Mouse (Mus musculus): ENCODE measurements around the gene Krtap8-1.

Krtap8-1 gene

DNA sequence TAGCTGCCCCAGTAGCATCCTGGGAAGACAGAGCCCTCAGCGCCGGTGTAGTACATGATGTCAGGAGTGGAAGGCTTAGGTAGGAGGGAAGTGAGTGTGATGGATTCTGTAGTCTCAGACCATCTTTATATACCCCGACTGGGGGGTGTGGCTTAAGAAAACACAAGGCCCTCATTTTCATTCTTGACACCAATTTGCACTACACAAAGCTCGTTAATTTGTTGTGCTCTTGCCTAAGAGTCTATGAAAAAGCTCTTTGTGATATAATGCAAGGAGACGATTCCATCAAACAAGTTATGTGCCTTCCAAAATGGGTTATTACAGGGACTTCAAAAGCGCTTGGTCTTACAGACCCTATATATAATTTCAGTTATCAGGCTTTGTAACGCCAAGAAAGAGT, at the start of gene Krtap8-1:
TSS of gene Krtap8-1 (minus strand) at position 101 of the 400 bp plus-strand sequence.
- no peak for DNase-seq (ENCODE audit: low spot score)

DNA sequence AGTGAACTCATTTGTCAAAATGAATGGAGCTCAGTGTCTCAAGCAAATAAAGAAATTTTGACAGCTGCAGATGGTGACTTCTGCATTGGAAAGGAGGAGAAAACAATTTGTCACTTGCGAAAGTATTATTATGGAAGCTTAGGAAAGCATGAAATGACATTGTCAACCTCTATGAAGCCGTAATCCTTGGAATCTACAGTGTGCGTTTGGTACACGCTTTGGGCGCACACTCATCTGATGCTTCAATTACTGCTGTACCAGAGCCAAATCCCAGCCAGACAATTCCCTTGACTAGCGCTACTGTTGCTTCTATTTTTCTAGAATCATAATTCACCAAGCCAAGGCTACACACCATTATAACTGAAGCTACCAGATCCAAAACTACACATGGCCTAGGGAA, 49.6 kb upstream of the Krtap8-1 start:
- no peak for DNase-seq (ENCODE audit: low spot score)

DNA sequence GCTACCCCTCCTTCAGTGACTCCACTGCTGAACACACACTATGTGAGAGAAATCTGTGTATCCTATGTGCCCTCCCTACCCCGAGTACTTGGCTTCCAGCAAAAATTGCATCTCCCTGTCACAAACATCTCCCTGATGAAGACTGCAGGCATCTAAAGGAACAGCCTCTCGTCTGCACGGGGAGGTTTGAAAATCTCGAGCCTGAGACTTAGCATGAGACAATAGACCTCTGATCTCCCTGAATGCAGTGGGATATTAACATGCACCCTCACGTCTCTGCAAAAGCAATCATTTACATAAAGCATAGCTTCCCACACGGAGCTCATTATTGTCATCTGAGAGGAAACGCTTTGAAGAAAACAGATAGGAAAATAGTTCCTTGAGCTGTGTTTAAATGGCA, 42.8 kb upstream of the Krtap8-1 start:
- no peak for DNase-seq (ENCODE audit: low spot score)

DNA sequence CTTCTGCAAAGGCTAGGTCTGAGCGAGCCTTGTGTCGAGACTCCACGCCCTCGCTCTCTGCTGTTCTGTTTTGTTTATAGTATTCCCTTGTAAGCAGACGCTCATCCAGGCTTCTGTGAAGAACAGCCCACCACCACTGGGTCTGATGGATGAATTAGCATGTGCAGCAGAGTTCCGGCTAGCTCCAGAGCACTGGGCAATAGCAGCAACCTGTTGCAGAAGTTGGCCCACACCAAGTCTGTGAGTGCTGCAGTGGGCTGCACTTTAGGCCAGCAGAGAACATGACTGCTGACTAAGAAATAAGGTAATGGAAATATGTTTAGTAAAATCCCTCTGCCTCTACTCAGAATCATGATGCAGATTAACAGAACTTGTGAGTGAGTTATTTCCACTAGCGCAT, 42.1 kb upstream of the Krtap8-1 start:
- DNase-seq (ENCODE audit: low spot score) = no peak

DNA sequence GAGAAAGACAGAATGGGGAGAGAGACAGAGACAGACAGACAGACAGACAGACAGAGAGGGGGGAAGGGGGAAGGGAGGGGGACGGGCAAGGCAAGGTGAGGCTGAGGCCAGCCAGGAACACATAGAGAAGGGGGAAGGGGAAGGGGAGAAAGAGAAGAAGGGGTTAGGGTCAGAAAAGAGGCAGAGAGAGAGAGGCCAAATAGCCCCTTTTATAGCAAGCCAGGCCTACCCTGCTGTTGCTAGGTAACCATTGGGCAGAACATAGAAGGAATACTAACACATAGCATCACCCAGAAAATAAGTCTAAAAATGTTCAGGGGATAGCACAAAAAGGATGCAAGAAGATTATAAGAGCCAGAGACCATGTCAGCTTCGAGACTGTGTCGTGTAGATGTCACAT, 40.6 kb upstream of the Krtap8-1 start:
- no peak for DNase-seq (ENCODE audit: low spot score)

DNA sequence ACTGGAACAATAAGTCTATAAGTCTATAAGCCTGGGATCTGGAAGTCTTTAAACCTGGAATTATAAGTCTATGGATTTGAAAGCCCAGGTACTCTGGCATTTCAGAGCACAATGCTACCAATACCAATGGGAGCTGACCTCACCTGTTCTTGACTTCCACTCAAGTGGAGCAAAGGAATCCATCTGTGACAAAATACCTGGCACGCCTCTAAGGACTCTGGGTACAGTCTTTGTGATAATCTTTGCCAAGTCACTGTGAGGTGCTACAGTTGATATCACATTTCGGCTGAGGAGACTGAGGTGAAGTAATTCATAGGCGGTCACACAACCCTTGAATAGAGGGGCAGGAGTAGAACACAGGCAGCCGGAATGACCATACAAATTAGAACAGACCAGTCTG, 33.2 kb upstream of the Krtap8-1 start:
- no peak for DNase-seq (ENCODE audit: low spot score)

DNA sequence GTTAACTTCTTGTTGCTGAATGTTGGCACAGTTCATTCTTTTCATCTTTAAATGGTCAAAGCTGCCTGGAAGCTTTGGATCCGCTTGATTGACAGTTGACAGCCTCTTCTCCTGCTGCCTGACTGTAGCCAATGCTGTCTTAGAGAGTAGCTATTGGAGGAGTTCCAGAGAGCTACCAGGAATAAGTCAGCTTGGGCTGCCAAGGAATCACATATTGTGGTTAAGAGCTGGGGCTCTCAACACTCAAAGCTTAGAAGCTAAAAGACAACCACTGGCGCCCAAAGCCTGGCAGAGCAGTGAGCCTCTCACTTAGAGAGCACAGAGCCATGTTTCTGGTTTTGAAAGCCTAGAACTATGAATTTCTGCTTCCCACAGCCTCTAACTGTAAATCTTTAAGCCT, 32.8 kb upstream of the Krtap8-1 start:
- DNase-seq (ENCODE audit: low spot score) = no peak

DNA sequence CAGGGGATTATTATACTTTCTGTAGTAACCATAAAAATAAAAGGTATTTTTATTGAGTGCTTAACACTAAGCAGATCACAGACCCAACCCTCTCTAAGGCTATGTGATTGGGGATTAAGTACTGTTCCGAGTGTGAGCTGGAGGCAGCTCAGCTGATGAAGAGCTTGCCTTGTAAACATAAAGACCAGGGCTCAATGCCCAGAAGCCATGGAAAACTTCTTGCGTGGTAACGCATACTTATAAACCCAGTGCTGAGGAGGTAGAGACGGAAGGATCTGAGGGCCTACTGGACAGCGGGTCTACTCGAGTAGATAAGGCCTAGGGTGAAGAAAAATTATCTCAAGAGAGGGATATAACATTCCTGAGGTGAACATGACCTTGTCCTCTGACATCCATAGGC, 32.3 kb upstream of the Krtap8-1 start:
- no peak for DNase-seq (ENCODE audit: low spot score)

DNA sequence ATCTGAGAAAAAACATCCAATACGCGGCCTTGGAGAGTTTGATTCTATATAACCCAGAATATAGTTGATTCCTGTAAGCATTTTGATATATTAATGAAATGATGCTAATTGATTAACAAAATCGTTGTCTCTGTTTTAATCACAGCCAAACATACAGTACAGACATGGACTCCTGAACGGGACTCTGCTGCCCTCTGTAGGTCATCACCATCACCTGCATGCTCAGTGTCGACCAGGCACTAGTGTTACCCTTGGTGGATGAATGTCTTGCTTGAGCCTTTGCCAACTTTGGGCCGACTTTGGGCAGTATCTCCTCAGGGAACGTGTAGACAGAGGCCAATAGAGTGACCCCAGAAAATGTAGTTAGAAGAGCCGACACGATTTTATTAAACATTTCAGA, 29.9 kb upstream of the Krtap8-1 start:
- peak; percentile 53 for DNase-seq (ENCODE audit: low spot score)

DNA sequence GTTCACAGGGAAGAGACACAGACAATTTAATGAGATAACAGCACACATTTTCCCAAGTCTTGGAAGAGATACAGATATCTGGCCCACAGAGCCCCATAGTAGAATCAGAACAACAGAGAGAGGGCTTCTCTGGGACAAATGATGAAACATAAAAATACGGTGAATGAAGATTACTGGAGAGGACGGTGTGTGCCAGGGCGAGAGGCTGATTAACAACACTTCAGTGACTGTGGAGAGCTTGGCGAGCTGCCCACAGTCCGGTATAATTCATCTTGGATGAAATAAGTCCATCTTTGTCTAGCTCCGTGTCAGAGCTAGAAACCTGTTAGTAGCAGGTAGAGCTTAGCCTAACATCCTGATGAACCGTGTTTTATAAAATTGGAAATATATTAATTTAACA, 25.7 kb upstream of the Krtap8-1 start:
- DNase-seq (ENCODE audit: low spot score) = no peak

DNA sequence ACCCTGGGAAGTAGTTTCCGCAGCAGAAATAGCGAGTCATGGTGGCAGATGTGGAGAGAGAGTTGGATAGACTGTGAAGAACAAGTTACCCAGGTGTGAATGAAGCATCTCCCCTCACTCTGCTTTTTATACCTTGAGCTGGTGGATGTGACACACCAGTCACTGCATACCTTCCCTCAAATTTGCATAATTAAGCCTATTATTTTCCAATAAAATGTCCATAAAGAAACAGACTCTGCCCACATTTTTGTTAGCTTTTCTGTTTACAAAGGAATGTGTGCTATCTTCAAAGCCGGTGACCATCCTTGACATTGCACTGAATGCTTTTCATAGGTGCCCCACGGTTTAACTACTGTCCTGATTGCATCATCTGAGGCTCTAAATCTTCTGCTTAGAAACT, 20.5 kb upstream of the Krtap8-1 start, which contains the start of gene Krtap7-1:
TSS of gene Krtap7-1 (minus strand) at position 101 of the 400 bp plus-strand sequence.
- DNase-seq (ENCODE audit: low spot score) = no peak

DNA sequence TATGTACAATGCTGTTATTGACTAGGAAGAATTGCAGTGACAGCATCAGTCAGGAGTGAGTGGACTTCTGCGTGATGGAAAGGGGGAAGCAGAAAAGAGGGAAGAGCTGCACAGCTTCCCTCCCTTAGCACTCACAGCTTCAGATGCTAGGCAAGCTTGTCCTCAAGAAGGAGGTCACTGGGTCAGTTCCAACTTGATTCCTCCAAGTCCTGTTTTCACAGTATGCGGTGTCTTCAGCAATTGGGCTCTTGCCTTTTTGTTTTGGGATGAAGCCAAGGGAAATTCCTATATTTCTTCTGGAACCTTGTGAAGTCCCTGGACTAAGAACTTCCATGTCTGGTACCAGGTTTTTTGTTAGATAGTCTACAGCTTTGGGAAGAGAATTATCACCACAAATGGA, 15.8 kb upstream of the Krtap8-1 start:
- DNase-seq (ENCODE audit: low spot score) = no peak

DNA sequence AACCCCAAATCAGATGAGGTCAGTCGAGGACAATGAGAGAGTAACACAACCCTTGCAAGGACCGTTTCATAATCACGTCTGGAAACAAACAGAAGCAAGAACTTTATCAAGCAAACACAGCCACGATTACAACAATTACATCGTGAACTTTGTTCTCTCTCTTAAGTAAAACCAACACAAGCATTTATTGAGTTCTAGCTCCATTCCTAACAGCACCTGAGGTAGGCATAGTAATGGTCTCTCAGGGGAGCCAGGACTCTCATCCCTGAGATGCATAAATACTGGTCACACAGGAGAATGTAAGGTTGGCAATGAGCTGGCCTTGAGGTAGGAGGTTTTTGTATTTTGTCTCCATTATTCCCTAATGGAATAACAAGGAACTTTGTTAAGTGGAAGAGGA, 14.1 kb upstream of the Krtap8-1 start:
- DNase-seq (ENCODE audit: low spot score) = no peak

DNA sequence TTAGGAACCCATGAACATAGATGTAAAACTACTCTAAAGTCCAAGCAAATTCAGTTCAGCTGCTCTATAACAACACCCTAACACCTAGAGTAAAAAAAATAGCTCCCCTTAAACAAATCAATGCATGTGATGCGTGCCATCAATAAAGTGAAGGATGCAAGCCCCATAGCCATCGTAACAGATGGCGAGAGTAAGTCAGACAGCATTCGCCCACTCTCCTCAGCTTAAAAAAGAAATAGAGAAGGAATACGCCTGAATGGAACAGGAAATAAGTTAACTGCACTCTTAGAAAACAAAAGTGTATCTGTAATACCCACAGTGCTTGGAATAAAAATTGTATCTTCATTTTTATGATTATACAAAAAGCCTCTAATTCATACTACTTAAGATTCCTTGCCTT, 9.2 kb upstream of the Krtap8-1 start:
- no peak for DNase-seq (ENCODE audit: low spot score)

DNA sequence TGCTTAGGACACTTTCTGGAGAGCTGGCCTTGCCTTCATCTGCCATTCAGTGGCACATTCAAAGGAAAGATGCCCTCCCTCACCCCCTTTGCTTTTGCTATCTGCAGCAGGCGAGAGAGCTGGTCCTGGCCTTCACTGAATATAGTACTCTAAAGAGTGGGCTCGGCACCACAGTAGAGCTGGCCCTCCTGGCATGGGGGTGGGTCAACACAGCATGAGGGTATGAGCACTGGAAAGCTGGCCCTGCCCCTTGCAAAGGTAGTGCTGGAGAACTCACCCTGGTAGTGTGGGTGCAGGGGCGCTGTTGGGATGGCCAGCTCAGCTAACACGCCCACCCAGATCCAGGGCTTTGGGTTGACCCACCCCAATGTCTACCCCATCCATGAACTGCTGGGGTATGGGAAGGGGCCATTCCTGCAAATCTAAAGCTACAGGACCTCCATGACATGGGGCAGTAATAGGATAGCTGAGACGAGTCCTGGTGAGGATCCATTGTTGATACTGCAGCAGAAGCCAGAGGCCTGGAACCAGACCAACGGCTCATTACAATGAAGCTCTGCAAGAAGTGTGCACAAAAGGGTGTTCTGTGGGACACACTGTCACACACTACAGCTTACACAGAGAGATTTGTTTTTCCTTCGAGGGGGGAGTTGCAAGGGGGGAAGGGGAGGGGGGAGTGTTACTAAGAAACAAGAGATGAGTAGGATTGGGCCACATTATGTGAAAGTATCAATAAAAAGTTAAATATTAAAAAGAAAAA, 7.8 kb upstream of the Krtap8-1 start:
- no peak for DNase-seq (ENCODE audit: low spot score)

DNA sequence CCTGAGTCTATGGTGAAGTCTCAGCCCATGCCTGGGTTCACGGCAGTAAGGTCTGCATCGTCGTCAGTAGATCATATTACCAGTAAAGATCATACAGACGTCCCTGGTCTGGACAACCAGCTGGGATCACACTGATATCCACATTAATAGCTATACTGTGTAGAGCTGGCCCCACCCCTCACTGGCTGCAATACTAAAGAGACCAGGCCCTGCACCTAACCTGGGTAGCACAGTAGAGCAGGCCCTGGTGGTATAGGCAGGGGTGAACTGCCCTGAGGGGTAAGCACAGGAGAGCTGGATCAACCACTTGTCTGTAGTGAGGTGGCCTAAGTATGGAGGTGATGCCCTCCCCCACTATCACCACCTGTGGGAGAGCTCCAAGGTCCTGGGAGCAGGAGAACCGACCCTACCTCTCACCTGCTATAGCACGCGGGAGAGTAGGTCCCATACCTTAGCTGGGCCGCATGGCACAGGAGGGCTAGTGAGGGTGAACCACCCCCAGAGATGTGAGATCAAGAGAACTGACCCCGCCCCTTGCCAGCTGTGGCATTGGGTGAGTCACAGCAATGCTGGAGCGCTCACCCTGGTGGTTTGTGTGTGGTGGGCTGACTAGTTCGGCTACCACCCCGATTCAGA, 10.0 kb downstream of the Krtap8-1 start:
- DNase-seq (ENCODE audit: low spot score) = no peak

DNA sequence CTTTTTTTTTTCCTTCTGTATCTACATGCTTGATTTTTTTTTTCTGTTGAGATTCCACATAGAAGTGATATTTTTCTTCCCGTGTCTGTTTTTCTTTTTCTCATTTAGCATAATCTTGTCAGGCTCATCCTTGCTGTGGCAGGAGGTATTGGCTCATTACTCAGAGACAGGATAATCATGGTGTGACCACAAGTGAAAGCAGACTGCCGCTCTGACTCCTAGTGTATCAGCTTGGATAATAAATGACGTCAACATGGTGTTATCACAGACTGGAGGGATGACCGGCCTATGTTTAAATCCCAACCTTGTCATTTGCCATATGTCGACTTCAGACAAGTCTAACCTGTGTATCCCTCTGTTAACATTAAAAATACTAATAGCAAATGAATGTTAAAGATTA, 26.6 kb downstream of the Krtap8-1 start:
- DNase-seq (ENCODE audit: low spot score) = no peak

Measured in urinary bladder, postnatal 14 days (tissue).